Mouse (Mus musculus) kidney, embryonic 16.5 days (tissue): ENCODE measurements around the gene Rnd3. TPM values are rescaled to one million over a fixed set of nuclear protein-coding genes. Genes with fewer than 3 reads are reported as not detected.
A peak's percentile ranks its signal among the peaks of the same experiment; 100 is the strongest.

Experiments
- ATAC-seq: fragments of 200-750 bp; cut with Nextera tagmentation; 2 replicates; pipeline ENCODE4 v1.8.0; 2017; ENCODE audit warnings: moderate TSS enrichment; ENCODE audit not compliant: low FRiP score, low TSS enrichment
- H3K27ac ChIP-seq: fragments of 300-500 bp; sonication (generic); 2 replicates; pipeline ENCODE4 v1.5.1; 2014; ENCODE audit warnings: low read length
- H3K27me3 ChIP-seq: fragments of 300-500 bp; sonication (generic); 2 replicates; pipeline ENCODE4 v1.6.1; 2014; ENCODE audit warnings: low read length, control low read depth, mixed read lengths; ENCODE audit not compliant: insufficient read depth
- H3K36me3 ChIP-seq: fragments of 300-500 bp; sonication (generic); 2 replicates; pipeline ENCODE4 v1.6.1; 2014; ENCODE audit warnings: low read length, control low read depth, mixed read lengths; ENCODE audit not compliant: insufficient read depth
- H3K4me1 ChIP-seq: fragments of 300-500 bp; sonication (generic); 2 replicates; pipeline ENCODE4 v1.6.1; 2014; ENCODE audit warnings: low read length, control low read depth, mixed read lengths; ENCODE audit not compliant: insufficient read depth
- H3K4me2 ChIP-seq: fragments of 300-500 bp; sonication (generic); replicated peaks from 2 replicates; pipeline ENCODE4 v1.6.1; 2014; ENCODE audit warnings: low read depth, low read length
- H3K4me3 ChIP-seq: fragments of 300-500 bp; sonication (generic); 2 replicates; pipeline ENCODE4 v1.5.1; 2014; ENCODE audit warnings: mild to moderate bottlenecking, low read length
- H3K9ac ChIP-seq: fragments of 300-500 bp; sonication (generic); replicated peaks from 2 replicates; pipeline ENCODE4 v1.6.1; 2014; ENCODE audit warnings: low read length
- H3K9me3 ChIP-seq: fragments of 300-500 bp; sonication (generic); 2 replicates; pipeline ENCODE4 v1.6.1; 2016; ENCODE audit warnings: low read length, control low read depth
- WGBS: fragments of 180-500 bp; shearing (Covaris S2); extraction: QIAGEN DNeasy Blood & Tissue Kit; methylation state at CpG from one replicate; pipeline ENCODE4 v1.1.7; 2014; 5-methylcytosine and 5-hydroxymethylcytosine counted together
- polyA plus RNA-seq: library from polyadenylated mRNA; unstranded; fragments of >200 nt; fragmentation: Nextera tagmentation; extraction: Ambion mirVana; gene quantifications from 2 replicates; pipeline ENCODE4 v1.2.1, GENCODE M21; 2015

The Rnd3 gene
- polyA plus RNA-seq = 42.9 and 43.7 TPM in 2 replicates

DNA sequence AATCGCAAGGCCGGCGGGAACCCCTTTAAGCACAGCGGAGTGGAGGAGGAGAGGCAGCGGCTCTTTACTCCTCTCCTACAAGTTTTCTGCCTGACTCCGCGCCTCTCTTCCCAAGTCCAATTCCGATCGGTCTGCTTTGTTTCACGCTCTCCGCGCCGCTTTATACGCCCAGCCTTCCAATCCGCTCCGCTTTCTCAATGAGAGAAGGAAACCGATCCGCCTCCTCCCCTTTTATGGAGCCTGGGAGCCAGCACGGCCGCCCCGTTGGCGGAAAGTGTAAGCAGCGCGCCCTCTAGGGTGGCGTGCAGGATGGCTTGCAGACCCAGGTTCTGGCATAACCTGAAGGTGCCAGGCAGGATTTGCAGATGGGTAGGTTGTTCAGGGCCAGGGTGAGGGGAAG is at the start of gene Rnd3:
Rnd3 (minus strand) TSS at position 137 of the 400 bp plus-strand sequence.
- Histone ChIP-seq H3K4me1 (peaks cover 23% of the 10 kb centered on the region), H3K27me3 (no peaks in the 10 kb centered on the region), H3K27ac (peak within 1 kb of the TSS; percentile 97), H3K4me2 (peak within 1 kb of the TSS; percentile 66), H3K9me3 (no peaks in the 10 kb centered on the region), H3K9ac (peak within 1 kb of the TSS; percentile 90), H3K4me3 (peak within 1 kb of the TSS; percentile 83), H3K36me3 (no peaks in the 10 kb centered on the region)
- ATAC-seq = peak; percentile 79
- under 1% methylated on average over 25 of the region's 25 CpGs for WGBS

GRCm38 (mm10) chr2:51192319-51192718 is 43.4 kb upstream of the Rnd3 start:
- 69% methylated on average over 2 of the region's 2 CpGs for WGBS
- H3K4me3 ChIP-seq = no peak overlapping the region
- ATAC-seq = no peak

GRCm38 (mm10) chr2:51185762-51186161 is 36.9 kb upstream of the Rnd3 start:
- H3K27ac ChIP-seq = no peak overlapping the region
- H3K4me2 ChIP-seq = no peak overlapping the region
- H3K36me3 ChIP-seq = no peaks in the 10 kb centered on the region
- H3K9ac ChIP-seq = no peak overlapping the region
- WGBS = 85% methylated on average over 2 of the region's 2 CpGs
- ATAC-seq = no peak
- H3K9me3 ChIP-seq = no peaks in the 10 kb centered on the region
- no peaks in the 10 kb centered on the region for H3K27me3 ChIP-seq
- H3K4me1 ChIP-seq = no peaks in the 10 kb centered on the region
- H3K4me3 ChIP-seq = no peak overlapping the region

More at GRCm38 (mm10) chr2:51192319-51192718, 43.4 kb upstream of the Rnd3 start:
- Histone ChIP-seq H3K27me3 (no peaks in the 10 kb centered on the region), H3K9ac (no peak overlapping the region), H3K9me3 (no peaks in the 10 kb centered on the region), H3K4me1 (no peaks in the 10 kb centered on the region), H3K4me2 (no peak overlapping the region), H3K36me3 (no peaks in the 10 kb centered on the region), H3K27ac (no peak overlapping the region)

GRCm38 (mm10) chr2:51182990-51183389 is 34.1 kb upstream of the Rnd3 start:
- Histone ChIP-seq H3K4me3 (no peak overlapping the region), H3K4me2 (no peak overlapping the region), H3K4me1 (no peaks in the 10 kb centered on the region), H3K9me3 (no peaks in the 10 kb centered on the region), H3K9ac (no peak overlapping the region), H3K27ac (no peak overlapping the region), H3K36me3 (no peaks in the 10 kb centered on the region), H3K27me3 (no peaks in the 10 kb centered on the region)
- ATAC-seq = no peak
- WGBS = 92% methylated on average over 4 of the region's 4 CpGs

DNA sequence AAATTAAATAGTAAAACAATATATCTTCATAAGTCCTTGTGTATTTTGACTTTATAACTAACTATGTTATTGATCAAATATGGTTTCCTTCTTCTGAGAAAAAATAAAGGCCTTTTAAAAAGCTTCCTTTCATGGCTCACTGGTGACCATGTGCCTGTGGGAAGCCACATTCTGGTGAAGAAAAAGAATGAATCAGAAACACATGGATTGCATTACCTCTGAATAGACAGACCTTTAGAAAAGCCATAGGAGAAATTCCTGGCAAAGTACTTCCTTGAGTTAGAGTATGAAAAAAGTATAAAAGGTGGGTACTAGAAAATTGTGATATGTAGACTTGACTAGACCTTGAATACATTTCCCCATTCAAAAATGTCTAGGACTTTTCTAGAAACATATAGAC is 32.5 kb upstream of the Rnd3 start:
- no peak overlapping the region for H3K4me3 ChIP-seq
- ATAC-seq = no peak
- H3K4me2 ChIP-seq = no peak overlapping the region
- no peaks in the 10 kb centered on the region for H3K36me3 ChIP-seq
- no peak overlapping the region for H3K27ac ChIP-seq
- no peak overlapping the region for H3K9ac ChIP-seq
- 0 out of 2 replicates have a peak, but pooled peaks cover 5% of the 10 kb centered on the region for H3K4me1 ChIP-seq
- H3K27me3 ChIP-seq = no peaks in the 10 kb centered on the region
- H3K9me3 ChIP-seq = no peaks in the 10 kb centered on the region

DNA sequence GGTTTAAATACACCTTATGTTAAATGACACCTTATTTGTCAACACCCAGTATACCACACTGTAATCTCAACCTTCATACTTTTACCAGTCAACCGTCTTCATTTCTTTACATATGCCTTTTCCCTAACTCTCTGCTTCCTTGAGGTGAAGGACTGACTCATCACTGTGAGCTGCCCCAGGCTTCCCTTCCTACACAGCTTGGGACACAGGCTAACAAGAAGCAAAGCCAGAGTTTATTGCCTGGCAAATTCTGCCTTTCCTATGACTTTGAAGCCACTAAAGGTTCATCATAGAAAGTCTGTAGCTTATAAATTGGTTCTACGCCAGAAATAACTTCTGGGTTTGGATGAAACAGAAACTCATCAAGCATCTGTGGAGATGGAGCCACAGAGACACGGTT is 30.2 kb upstream of the Rnd3 start:
- ATAC-seq = no peak
- H3K36me3 ChIP-seq = no peaks in the 10 kb centered on the region
- H3K4me3 ChIP-seq = no peak overlapping the region
- H3K4me1 ChIP-seq = 0 out of 2 replicates have a peak, but pooled peaks cover 5% of the 10 kb centered on the region
- H3K27ac ChIP-seq = no peak overlapping the region
- no peaks in the 10 kb centered on the region for H3K27me3 ChIP-seq
- H3K9me3 ChIP-seq = no peaks in the 10 kb centered on the region
- H3K4me2 ChIP-seq = no peak overlapping the region
- 77% methylated on average over 3 of the region's 3 CpGs for WGBS
- no peak overlapping the region for H3K9ac ChIP-seq

DNA sequence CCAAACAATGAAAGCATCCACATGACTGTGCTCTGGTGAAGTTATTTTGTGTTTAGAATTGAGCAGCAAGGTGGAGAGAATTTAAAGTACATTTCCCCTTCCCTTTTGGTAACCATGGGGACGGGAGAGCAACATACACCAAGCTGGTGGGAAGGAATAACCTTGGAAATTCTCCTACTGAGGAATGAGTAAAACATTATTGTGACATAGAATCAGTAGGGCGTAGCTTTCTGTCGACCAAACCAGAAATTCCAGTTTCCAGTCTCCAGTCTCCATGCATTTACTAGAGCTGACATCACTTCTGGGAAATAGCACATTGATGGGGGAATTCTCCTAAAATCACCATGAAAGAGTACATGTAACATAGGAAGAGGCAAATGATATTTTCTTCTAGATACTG is 28.7 kb upstream of the Rnd3 start:
- H3K4me3 ChIP-seq = no peak overlapping the region
- H3K27me3 ChIP-seq = no peaks in the 10 kb centered on the region
- WGBS = 62% methylated on average over 3 of the region's 3 CpGs
- H3K36me3 ChIP-seq = no peaks in the 10 kb centered on the region
- no peak overlapping the region for H3K27ac ChIP-seq
- H3K4me2 ChIP-seq = no peak overlapping the region
- 0 out of 2 replicates have a peak, but pooled peaks cover 5% of the 10 kb centered on the region for H3K4me1 ChIP-seq
- ATAC-seq = peak; percentile 76; the same call in 1 of the 2 replicates
- H3K9ac ChIP-seq = no peak overlapping the region
- H3K9me3 ChIP-seq = no peaks in the 10 kb centered on the region

DNA sequence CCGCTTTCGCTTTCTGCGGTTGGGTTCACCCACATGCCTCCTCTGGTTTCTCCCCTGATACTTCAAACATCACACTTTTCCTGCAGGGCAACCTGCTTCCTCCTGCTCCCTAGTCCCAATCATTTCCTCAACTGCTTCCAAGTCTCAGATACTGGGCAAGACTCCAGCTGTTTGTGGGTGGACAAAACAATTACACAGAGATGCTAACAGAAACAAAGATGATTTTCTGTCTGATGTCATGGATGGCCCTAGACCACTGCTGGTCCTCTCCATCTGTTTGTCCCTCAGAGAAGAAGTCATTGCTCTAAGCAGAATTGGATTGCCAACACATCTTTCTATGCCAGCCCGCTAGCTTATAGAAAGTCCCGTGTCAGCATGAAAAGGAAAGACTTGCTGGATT is 26.4 kb upstream of the Rnd3 start:
- Histone ChIP-seq H3K36me3 (no peaks in the 10 kb centered on the region), H3K4me3 (no peak overlapping the region), H3K9ac (no peak overlapping the region), H3K9me3 (no peaks in the 10 kb centered on the region), H3K27ac (no peak overlapping the region), H3K4me1 (0 out of 2 replicates have a peak, but pooled peaks cover 5% of the 10 kb centered on the region), H3K4me2 (no peak overlapping the region), H3K27me3 (no peaks in the 10 kb centered on the region)
- ATAC-seq = no peak
- 89% methylated on average over 5 of the region's 5 CpGs for WGBS

DNA sequence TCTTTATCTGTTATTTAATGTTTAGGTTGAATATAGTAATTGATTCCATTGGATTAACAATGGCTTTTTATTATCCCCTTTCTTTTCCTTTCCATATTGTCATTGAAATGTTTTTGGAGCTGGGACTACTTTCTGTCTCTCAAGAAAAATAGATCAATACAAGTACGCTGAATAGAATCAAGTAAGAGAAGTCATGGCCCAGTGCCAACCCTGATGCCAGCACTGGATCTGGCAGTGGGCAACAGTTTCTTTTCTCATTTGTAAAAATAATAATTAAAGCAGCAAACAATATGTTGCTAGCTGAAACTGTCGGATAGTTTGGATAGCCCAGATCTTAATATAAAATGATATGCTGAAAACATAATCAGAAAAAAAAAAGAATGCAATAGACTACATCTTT is 12.2 kb upstream of the Rnd3 start:
- WGBS = 93% methylated on average over 2 of the region's 2 CpGs
- Histone ChIP-seq H3K4me1 (peaks cover 3% of the 10 kb centered on the region; the same call in 1 of the 2 replicates), H3K9me3 (no peaks in the 10 kb centered on the region), H3K27ac (no peak overlapping the region), H3K36me3 (no peaks in the 10 kb centered on the region), H3K4me2 (no peak overlapping the region), H3K4me3 (no peak overlapping the region), H3K9ac (no peak overlapping the region), H3K27me3 (no peaks in the 10 kb centered on the region)
- no peak for ATAC-seq

DNA sequence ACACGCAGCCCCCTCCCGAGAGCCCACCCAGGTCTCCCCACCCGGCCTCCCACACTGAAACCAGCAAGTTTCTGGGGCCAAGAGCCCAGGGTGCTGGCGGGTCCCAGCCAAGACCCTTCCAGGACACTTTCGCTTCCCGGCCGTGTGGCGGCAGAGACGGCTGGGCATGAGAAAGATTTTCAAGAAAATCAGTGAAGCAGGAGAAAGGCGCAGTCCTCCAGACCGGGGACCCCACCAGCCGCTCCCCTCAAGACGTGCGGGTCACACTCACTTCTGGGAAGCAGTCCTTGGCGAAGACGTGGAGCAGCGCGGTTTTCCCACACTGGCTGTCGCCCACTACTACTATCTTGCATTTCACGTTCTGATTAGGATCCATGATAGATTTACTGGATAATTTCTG is 457 bp downstream of the Rnd3 start:
- no peaks in the 10 kb centered on the region for H3K27me3 ChIP-seq

More for the DNA sequence above, 457 bp downstream of the Rnd3 start:
- H3K9me3 ChIP-seq = no peaks in the 10 kb centered on the region
- H3K4me2 ChIP-seq = peak overlapping the region; percentile 66
- peak overlapping the region; percentile 83 for H3K4me3 ChIP-seq
- peaks cover 28% of the 10 kb centered on the region for H3K4me1 ChIP-seq
- WGBS = 0% methylated on average over 20 of the region's 20 CpGs
- peak overlapping the region; percentile 90 for H3K9ac ChIP-seq
- no peaks in the 10 kb centered on the region for H3K36me3 ChIP-seq
- H3K27ac ChIP-seq = peak overlapping the region; percentile 97
- ATAC-seq = peak; percentile 25; the same call in 1 of the 2 replicates
